Comparison of ENCODE assay signal across 9 mouse cellular contexts in the genomic region with DNA sequence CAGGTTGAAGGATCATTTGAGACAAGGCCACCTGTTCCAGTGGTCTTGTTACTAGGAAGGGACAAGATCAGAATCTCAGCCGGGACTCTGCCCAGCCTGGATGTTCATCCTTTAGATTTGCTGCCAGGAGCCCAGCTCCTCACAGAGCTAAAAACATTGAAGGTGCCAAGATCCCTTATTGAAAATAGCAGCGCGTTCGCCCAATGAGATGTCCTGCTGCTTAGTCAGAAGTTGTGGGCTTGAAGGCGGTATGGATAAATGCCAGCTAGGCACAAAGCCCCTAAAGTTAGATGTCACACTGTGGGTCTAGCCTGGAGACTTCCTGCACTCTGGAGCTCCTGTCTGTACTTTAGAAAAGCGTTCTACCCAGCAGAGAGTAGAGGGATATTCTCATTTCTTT.
DNase-seq lines count a peak whose midpoint lies in the region; ATAC-seq and TF ChIP-seq lines count a peak whose summit lies in the region.
"Had no signal": no experiment of that assay in that cellular context is flagged by ENCODE, and none has a peak within 500 bp of the region (broad histone marks: within the 10 kb centered on the region; RNA-seq: fewer than 3 reads in every experiment).

No protein-coding gene starts in this region.

- H3K4me1 ChIP-seq in embryonic facial prominence, embryonic 15.5 days, result peaks cover 15% of the 10 kb centered on the region; the same call in 1 of the 2 replicates
- H3K4me1 ChIP-seq in embryonic facial prominence, embryonic 10.5 days, result no peaks in the 10 kb centered on the region
- peaks cover 16% of the 10 kb centered on the region; the same call in 1 of the 2 replicates for H3K4me1 ChIP-seq in heart, postnatal 0 days (ENCODE audit: control insufficient read depth, insufficient read depth)

- TF ChIP-seq CTCF in heart, postnatal 0 days (IDR thresholded peaks at IDR 0.05; ENCODE audit: low read depth), result no peak

- intact Hi-C loops in heart, postnatal 14 days (cut with DNase I), result loop anchor here (5.0 kb wide), 1 partner anchor 35 kb away; no protein-coding TSS in a partner anchor

- peak overlapping the region; percentile 55; the same call in 1 of the 2 replicates for H3K27ac ChIP-seq in embryonic facial prominence, embryonic 15.5 days (replicated peaks)
- H3K27ac ChIP-seq in embryonic facial prominence, embryonic 10.5 days (replicated peaks), result no peak overlapping the region
- H3K27ac ChIP-seq in heart, postnatal 0 days (ENCODE audit: low read depth), result peak overlapping the region; percentile 35

- no peak overlapping the region for H3K4me3 ChIP-seq in embryonic facial prominence, embryonic 15.5 days (replicated peaks)
- no peak overlapping the region for H3K4me3 ChIP-seq in embryonic facial prominence, embryonic 10.5 days
- H3K4me3 ChIP-seq in heart, postnatal 0 days (ENCODE audit: low read depth, low read length), result no peak overlapping the region
- H3K4me3 ChIP-seq: erythroblast, embryonic 14.5 days had no signal

- H3K9ac ChIP-seq in embryonic facial prominence, embryonic 15.5 days, result no peak overlapping the region
- H3K9ac ChIP-seq in heart, postnatal 0 days (replicated peaks; ENCODE audit: low read depth, low read length), result no peak overlapping the region

- no peaks in the 10 kb centered on the region for H3K27me3 ChIP-seq in embryonic facial prominence, embryonic 15.5 days
- H3K27me3 ChIP-seq in embryonic facial prominence, embryonic 10.5 days (replicated peaks; ENCODE audit: low read depth, poor library complexity, severe bottlenecking), result no peaks in the 10 kb centered on the region
- H3K27me3 ChIP-seq in heart, postnatal 0 days (ENCODE audit: control insufficient read depth, insufficient read depth, low read length), result no peaks in the 10 kb centered on the region

- no peak overlapping the region for H3K4me2 ChIP-seq in embryonic facial prominence, embryonic 15.5 days (replicated peaks)
- H3K4me2 ChIP-seq in heart, postnatal 0 days (ENCODE audit: low read depth, low read length), result 0 out of 2 replicates have a peak overlapping the region, but pooled peaks have one; percentile 19

- TF ChIP-seq EP300 in heart, postnatal 0 days (IDR thresholded peaks at IDR 0.05; ENCODE audit: low read depth), result no peak

- no peak for ATAC-seq in embryonic facial prominence, embryonic 15.5 days (ENCODE audit: insufficient number of reproducible peaks, low FRiP score, low TSS enrichment, low read depth)
- no peak for ATAC-seq in heart, postnatal 0 days (ENCODE audit: insufficient read depth, low read depth)

- WGBS in embryonic facial prominence, embryonic 15.5 days, result 84% methylated on average over 6 of the region's 6 CpGs
- WGBS in embryonic facial prominence, embryonic 10.5 days, result 94% methylated on average over 6 of the region's 6 CpGs
- WGBS in heart, postnatal 0 days, result 57% methylated on average over 6 of the region's 6 CpGs

- peaks cover 39% of the 10 kb centered on the region for H3K36me3 ChIP-seq in embryonic facial prominence, embryonic 15.5 days
- peaks cover 70% of the 10 kb centered on the region for H3K36me3 ChIP-seq in embryonic facial prominence, embryonic 10.5 days (replicated peaks)
- H3K36me3 ChIP-seq in heart, postnatal 0 days (replicated peaks; ENCODE audit: control insufficient read depth, insufficient read depth, low read length), result peaks cover 16% of the 10 kb centered on the region

- H3K9me3 ChIP-seq in embryonic facial prominence, embryonic 15.5 days (replicated peaks), result no peaks in the 10 kb centered on the region
- no peaks in the 10 kb centered on the region for H3K9me3 ChIP-seq in embryonic facial prominence, embryonic 10.5 days
- H3K9me3 ChIP-seq in heart, postnatal 0 days (replicated peaks; ENCODE audit: control insufficient read depth, low read length), result no peaks in the 10 kb centered on the region

- no peak for DNase-seq in embryonic facial prominence, embryonic 10.5 days (ENCODE audit: low spot score)
- no peak for DNase-seq in heart, postnatal 0 days (ENCODE audit: low spot score)
- DNase-seq in heart, postnatal 14 days, result no peak
- DNase-seq in right cerebral cortex, adult 18-20 months, result peak; percentile 56
- DNase-seq in right cerebral cortex, postnatal 14 days, result no peak
- peak; percentile 77 for DNase-seq in telencephalon, adult 2 months (ENCODE audit: low read depth, low spot score)
- DNase-seq in urinary bladder, postnatal 10 days (ENCODE audit: low spot score), result no peak

Comparison
In these comparisons a context has a peak if more than half of its experiments do, and no peak if none do; other contexts are left out.
1. DNase-seq: peak in right cerebral cortex, adult 18-20 months (single experiment) and telencephalon, adult 2 months (single experiment); none in embryonic facial prominence, embryonic 10.5 days (single experiment), heart, postnatal 0 days (single experiment), heart, postnatal 14 days (0 of 2), right cerebral cortex, postnatal 14 days (single experiment) and urinary bladder, postnatal 10 days (single experiment).